Mouse (Mus musculus) heart, adult 2 months (tissue): ENCODE data around the gene Plxnc1. TPM values are rescaled to one million over a fixed set of nuclear protein-coding genes. Genes with fewer than 3 reads are reported as not detected.

ENCODE experiments used
- DNase-seq, 2 experiments: peaks; one replicate each; pipeline ENCODE4 v3.0.0; 2021
- H3K27ac ChIP-seq: fragments of 200-600 bp; 2 replicates; pipeline ENCODE4 v1.8.1; 2022
- H3K27me3 ChIP-seq: fragments of 200-500 bp; 2 replicates; pipeline ENCODE4 v1.6.1; 2012; ENCODE audit warnings: mild to moderate bottlenecking, low read length, inconsistent platforms, mixed read lengths; ENCODE audit not compliant: control insufficient read depth, insufficient read depth
- H3K36me3 ChIP-seq: fragments of 200-500 bp; 2 replicates; pipeline ENCODE4 v1.6.1; 2012; ENCODE audit warnings: low read length, inconsistent platforms; ENCODE audit not compliant: control insufficient read depth, insufficient read depth
- H3K4me1 ChIP-seq: fragments of 200-500 bp; 2 replicates; pipeline ENCODE4 v1.6.1; 2011; ENCODE audit warnings: low read length; ENCODE audit not compliant: control insufficient read depth, insufficient read depth
- H3K4me3 ChIP-seq: fragments of 200-600 bp; 2 replicates; pipeline ENCODE4 v1.8.1; 2022
- H3K79me2 ChIP-seq: fragments of 200-500 bp; replicated peaks from 2 replicates; pipeline ENCODE4 v1.6.1; 2012; ENCODE audit warnings: mild to moderate bottlenecking, inconsistent platforms, low read length, moderate library complexity, mixed read lengths; ENCODE audit not compliant: control insufficient read depth, insufficient read depth
- H3K9ac ChIP-seq: fragments of 200-500 bp; 2 replicates; pipeline ENCODE4 v1.6.1; 2012; ENCODE audit warnings: low read depth, mild to moderate bottlenecking, control low read depth, inconsistent platforms, low read length, mixed read lengths
- CTCF ChIP-seq: fragments of 200-600 bp; IDR thresholded peaks from 2 replicates; pipeline ENCODE4 v1.8.1; 2022; ENCODE audit warnings: antibody characterized with exemption, mild to moderate bottlenecking, moderate library complexity
- EP300 ChIP-seq: fragments of 200-500 bp; IDR thresholded peaks from 2 replicates; pipeline ENCODE4 v1.6.1; 2011; ENCODE audit warnings: low read depth, low read length, control low read depth; ENCODE audit not compliant: insufficient read depth
- POLR2A ChIP-seq: fragments of 200-500 bp; IDR thresholded peaks from 2 replicates; pipeline ENCODE4 v1.6.1; 2011; ENCODE audit warnings: mild to moderate bottlenecking, low read depth, low read length, control low read depth; ENCODE audit not compliant: insufficient read depth
- WGBS: fragments of 180-500 bp; shearing (Covaris S2); methylation state at CpG from one replicate; pipeline ENCODE4 v1.1.7; 2018; 5-methylcytosine and 5-hydroxymethylcytosine counted together
- intact Hi-C: fragments of 180-260 bp; cut with DNase I; formaldehyde crosslinking; loops from one replicate; pipeline ENCODE4 v1.15.1; 2025
- polyA plus RNA-seq: library from polyadenylated mRNA; depleted of rRNA; stranded (reverse); fragments of >200 nt; gene quantifications from 2 replicates; pipeline ENCODE4 v1.2.3, GENCODE M21; 2012
- total RNA-seq, 2 experiments: library from RNA; stranded (reverse); gene quantifications; 2 replicates each; pipeline ENCODE4 v1.2.3; 2021

The Plxnc1 gene
- total and polyA plus RNA-seq, 3 experiments = 0.84 to 2.3 (median 2.0) TPM

DNA sequence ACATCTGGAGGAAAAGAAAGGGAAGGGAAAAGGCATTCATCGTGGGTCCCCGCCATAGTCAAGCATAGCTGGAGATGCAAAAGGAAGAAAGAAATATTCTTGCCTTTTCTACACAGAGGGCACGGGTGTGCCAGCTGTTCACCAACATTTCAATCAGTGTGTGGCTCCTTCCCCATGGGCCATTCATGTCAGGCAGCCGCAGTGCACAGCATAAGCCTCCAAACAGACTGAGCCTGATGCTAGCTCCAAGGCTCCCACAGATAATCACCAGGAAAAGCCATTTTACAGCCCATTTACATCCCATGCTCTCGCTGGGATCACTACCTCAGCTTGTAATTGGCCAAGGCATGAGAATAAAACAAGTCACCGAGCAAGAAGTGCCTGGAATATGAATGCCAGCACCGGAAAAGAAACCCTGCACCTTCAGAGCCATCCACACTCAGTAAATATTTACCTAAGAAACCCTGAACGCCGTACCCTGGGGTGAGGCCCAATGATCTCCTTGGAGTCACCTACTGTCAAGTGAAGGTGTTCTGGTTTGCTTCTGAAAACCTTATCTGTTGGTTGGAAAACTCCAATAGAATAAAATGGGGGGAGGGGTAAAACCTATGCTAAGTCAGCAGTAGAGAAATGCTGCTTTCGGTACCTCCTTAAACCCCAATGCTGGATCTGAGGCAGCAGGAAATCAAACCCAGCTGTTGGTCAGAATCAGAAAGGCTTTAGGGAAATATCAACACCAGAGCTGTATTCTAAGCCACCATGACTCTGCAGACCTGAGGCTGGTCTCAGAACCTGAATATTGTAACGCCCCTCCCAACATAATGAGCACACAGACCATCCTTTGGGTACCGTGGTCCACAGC is 77.4 kb downstream of the Plxnc1 start:
- H3K4me3 ChIP-seq = no peak overlapping the region
- no peaks in the 10 kb centered on the region for H3K4me1 ChIP-seq
- no peak for TF ChIP-seq EP300
- no peak for TF ChIP-seq POLR2A
- TF ChIP-seq CTCF = no peak
- no peaks in the 10 kb centered on the region for H3K27me3 ChIP-seq
- no peak for DNase-seq
- no peak overlapping the region for H3K27ac ChIP-seq
- no peaks in the 10 kb centered on the region for H3K79me2 ChIP-seq
- H3K36me3 ChIP-seq = no peaks in the 10 kb centered on the region
- intact Hi-C loops = no loop called here
- no peak overlapping the region for H3K9ac ChIP-seq
- WGBS = 82% methylated on average over 12 of the region's 12 CpGs

DNA sequence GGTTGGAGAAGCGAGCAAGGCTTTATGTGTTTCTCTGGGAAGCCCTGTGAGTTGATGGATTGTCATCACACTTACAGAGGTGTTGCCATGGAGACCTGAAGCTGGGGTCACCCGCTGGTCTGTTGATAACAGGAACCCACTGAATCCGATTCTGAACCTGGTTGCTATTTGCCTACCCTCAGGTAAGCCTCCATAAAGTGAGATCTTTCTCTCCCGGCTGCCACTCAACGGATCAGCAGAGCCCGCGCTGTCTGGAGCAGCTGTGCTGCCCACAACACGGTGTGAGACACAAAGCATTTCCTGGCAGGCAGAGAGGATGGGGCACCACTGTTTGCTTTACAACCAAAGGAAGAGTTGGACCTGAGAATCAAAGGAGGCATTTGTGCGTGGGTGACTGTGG is 79.4 kb downstream of the Plxnc1 start:
- Histone ChIP-seq H3K4me3 (no peak overlapping the region), H3K27ac (no peak overlapping the region), H3K9ac (no peak overlapping the region), H3K79me2 (no peaks in the 10 kb centered on the region), H3K4me1 (no peaks in the 10 kb centered on the region), H3K36me3 (no peaks in the 10 kb centered on the region), H3K27me3 (no peaks in the 10 kb centered on the region)
- DNase-seq = no peak
- no peak for TF ChIP-seq EP300
- TF ChIP-seq CTCF = no peak
- TF ChIP-seq POLR2A = no peak
- intact Hi-C loops = no loop called here
- WGBS = 52% methylated on average over 9 of the region's 9 CpGs

DNA sequence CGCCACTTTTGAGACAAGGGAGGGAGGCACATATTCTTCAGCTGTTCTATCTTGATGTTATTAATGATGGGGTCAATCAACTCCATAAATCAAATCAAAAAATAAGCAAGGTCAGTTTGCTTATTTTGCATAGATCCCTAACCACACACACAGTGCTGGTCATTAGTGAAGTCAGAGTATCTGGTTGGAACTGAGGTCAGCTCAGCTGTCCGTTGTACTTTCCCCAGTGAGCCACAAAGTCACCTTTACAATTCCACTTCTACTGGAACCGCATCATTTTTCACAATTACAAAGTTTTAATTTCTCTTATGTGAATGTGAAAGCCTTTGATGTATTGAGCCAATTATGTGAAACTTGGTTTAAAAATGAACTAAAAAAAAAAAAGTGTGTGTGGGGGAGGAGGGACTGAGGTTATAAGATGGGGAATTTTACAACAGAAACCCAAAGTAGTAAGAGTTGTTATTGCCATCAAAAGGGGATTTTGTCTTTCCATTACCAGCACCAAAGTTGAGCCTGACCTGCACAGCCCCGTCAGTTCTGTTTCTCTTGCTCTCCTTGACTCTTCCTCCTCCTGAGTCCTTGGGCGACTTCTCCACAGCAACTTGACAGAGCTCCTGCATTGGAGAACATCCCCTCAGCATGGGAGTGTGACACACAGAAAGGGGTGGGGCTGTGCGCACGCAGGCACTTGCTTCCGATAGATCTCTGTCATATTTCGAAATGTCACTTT is 80.3 kb downstream of the Plxnc1 start:
- no peak overlapping the region for H3K27ac ChIP-seq
- no peaks in the 10 kb centered on the region for H3K79me2 ChIP-seq
- no peaks in the 10 kb centered on the region for H3K27me3 ChIP-seq
- WGBS = 89% methylated on average over 9 of the region's 9 CpGs
- H3K9ac ChIP-seq = no peak overlapping the region
- no peaks in the 10 kb centered on the region for H3K4me1 ChIP-seq
- no peak for DNase-seq
- TF ChIP-seq CTCF (no peak), POLR2A (no peak), EP300 (no peak)
- intact Hi-C loops = no loop called here
- H3K4me3 ChIP-seq = no peak overlapping the region
- H3K36me3 ChIP-seq = no peaks in the 10 kb centered on the region

DNA sequence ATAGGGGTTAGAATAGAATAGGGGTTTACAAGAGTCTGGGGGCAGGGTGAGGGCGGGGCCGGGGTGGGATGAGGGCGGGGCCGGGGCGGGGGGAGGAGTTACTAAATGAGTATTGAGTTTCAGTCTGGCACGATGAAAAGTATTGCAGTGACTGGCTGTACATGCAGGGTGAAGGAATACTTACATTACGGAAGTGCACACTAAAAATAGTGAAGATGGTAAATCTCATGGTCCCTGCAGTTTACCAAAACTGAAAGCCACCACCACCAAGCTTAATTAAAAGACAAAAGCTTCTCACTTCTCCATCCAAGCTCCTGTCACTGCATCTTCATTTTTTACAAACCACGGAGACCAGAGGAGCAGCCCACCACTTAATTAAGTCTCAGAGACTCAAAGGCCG is 81.4 kb downstream of the Plxnc1 start:
- no peak for TF ChIP-seq POLR2A
- TF ChIP-seq CTCF = no peak
- no peak for TF ChIP-seq EP300
- H3K36me3 ChIP-seq = no peaks in the 10 kb centered on the region
- no peak for DNase-seq
- no peaks in the 10 kb centered on the region for H3K4me1 ChIP-seq
- intact Hi-C loops = no loop called here
- 86% methylated on average over 9 of the region's 9 CpGs for WGBS
- no peak overlapping the region for H3K9ac ChIP-seq
- H3K79me2 ChIP-seq = no peaks in the 10 kb centered on the region
- H3K27me3 ChIP-seq = no peaks in the 10 kb centered on the region
- no peak overlapping the region for H3K4me3 ChIP-seq
- no peak overlapping the region for H3K27ac ChIP-seq

DNA sequence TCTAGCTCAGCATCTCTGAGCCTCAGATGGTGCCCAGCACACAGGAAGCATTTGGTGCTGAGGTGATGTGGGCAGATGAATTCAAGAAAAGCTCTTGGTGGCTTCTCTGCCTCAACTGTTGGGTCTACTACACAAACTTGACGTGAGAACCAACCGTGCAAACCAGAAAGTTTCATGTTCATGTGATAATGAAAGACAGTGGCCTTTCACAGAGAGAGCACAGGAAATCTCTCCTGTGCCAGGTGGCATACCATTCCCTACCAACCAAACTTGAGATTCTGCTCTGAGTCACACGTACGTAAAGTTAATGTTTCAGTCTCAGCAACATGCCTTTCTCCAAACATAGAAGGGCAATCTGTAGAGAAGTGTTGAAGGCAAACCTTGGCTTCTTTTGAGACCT is 83.8 kb downstream of the Plxnc1 start:
- intact Hi-C loops = no loop called here
- H3K36me3 ChIP-seq = no peaks in the 10 kb centered on the region
- WGBS = 93% methylated on average over 4 of the region's 4 CpGs
- H3K27me3 ChIP-seq = no peaks in the 10 kb centered on the region
- no peaks in the 10 kb centered on the region for H3K4me1 ChIP-seq
- no peak for DNase-seq
- H3K9ac ChIP-seq = no peak overlapping the region
- H3K79me2 ChIP-seq = no peaks in the 10 kb centered on the region
- no peak overlapping the region for H3K4me3 ChIP-seq
- H3K27ac ChIP-seq = no peak overlapping the region
- no peak for TF ChIP-seq EP300
- TF ChIP-seq POLR2A = no peak
- TF ChIP-seq CTCF = no peak
